Mouse (Mus musculus): ENCODE measurements around the gene Arhgef39. TPM values are rescaled to one million over a fixed set of nuclear protein-coding genes. Genes with fewer than 3 reads are reported as not detected.
"Not testable (repeated sequence)": the region's sequence is repeated elsewhere in the genome, so short reads cannot be mapped to it uniquely, and the experiment has no call there.

Gene Arhgef39
- polyA plus RNA-seq, 1 experiment from 2014 or later, result 2.4 TPM

GRCm38 (mm10) chr4:43493186-43493845 lies 6.2 kb downstream of the Arhgef39 start:
- under 1% methylated on average over 47 of the region's 47 CpGs for WGBS
- TF ChIP-seq CTCF (IDR thresholded peaks at IDR 0.05), result peak; percentile 43
- TF ChIP-seq EP300 (IDR thresholded peaks at IDR 0.05), result no peak
- H3K27ac ChIP-seq (ENCODE audit: low read length), result peak overlapping the region; percentile 70
- H3K27me3 ChIP-seq (replicated peaks; ENCODE audit: insufficient read depth, low read length), result no peaks in the 10 kb centered on the region
- peak overlapping the region; percentile 66 for H3K9ac ChIP-seq (replicated peaks; ENCODE audit: low read depth)
- no peaks in the 10 kb centered on the region for H3K4me1 ChIP-seq (ENCODE audit: insufficient read depth, low read depth, low read length)
- H3K9me3 ChIP-seq (ENCODE audit: low read length), result no peaks in the 10 kb centered on the region
- H3K4me3 ChIP-seq (ENCODE audit: low read depth, low read length), result peak overlapping the region; percentile 78
- DNase-seq (ENCODE audit: low spot score) (peak; percentile 96), ATAC-seq (peak; percentile 85)
- no peaks in the 10 kb centered on the region for H3K36me3 ChIP-seq (ENCODE audit: insufficient read depth, low read length)
- peak overlapping the region; percentile 87 for H3K4me2 ChIP-seq (replicated peaks; ENCODE audit: low read depth, low read length)

- DNase-seq (ENCODE audit: low spot score), result peak; percentile 98
- no peaks in the 10 kb centered on the region for H3K4me1 ChIP-seq (ENCODE audit: insufficient read depth, low read depth, low read length)
- TF ChIP-seq CTCF (IDR thresholded peaks at IDR 0.05) (peak; percentile 35), EP300 (IDR thresholded peaks at IDR 0.05) (peak; percentile 76)
Measured at GRCm38 (mm10) chr4:43492821-43493185, 6.7 kb downstream of the Arhgef39 start, which contains the start of gene Ccdc107. Gene Ccdc107 (plus strand): TSS chr4:43492900.

DNA sequence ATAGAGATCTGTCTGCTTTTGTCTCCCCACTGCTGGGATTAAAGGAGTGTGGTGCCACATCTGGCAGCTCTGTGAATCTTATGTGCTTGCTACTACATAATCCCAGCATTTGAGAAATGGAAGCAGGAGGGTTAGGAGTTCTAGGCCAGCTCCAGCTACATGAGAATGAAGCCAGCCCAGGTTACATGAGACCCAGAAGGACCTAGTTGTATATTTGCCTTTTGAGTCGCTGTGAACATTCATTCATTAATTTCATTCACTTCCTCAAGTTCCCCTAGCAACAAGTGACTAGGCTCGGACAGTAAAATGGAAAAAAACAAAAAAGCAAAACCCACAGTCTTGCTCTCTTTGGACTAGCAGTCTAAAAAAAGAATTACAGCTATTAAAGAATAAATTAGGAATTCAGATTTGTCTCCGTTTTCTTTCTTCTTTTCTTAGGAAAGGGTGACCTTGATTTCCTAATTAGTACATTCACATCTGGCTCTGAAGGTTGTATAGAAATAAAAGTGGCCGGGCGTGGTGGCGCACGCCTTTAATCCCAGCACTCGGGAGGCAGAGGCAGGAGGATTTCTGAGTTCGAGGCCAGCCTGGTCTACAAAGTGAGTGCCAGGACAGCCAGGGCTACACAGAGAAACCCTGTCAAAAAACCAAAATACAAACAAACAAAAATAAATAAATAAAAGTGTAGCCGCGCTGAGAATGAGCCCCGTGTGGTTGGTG lies 7.2 kb downstream of the Arhgef39 start:
- no peaks in the 10 kb centered on the region for H3K4me1 ChIP-seq (ENCODE audit: insufficient read depth, low read depth, low read length)
- ATAC-seq (no peak), DNase-seq (ENCODE audit: low spot score) (peak; percentile 68)
- no peaks in the 10 kb centered on the region for H3K36me3 ChIP-seq (ENCODE audit: insufficient read depth, low read length)
- H3K27me3 ChIP-seq (replicated peaks; ENCODE audit: insufficient read depth, low read length), result no peaks in the 10 kb centered on the region
- TF ChIP-seq EP300 (IDR thresholded peaks at IDR 0.05), result no peak
- H3K27ac ChIP-seq (ENCODE audit: low read length), result peak overlapping the region; percentile 70
- peak overlapping the region; percentile 50 for H3K4me2 ChIP-seq (replicated peaks; ENCODE audit: low read depth, low read length)
- peak overlapping the region; percentile 78 for H3K4me3 ChIP-seq (ENCODE audit: low read depth, low read length)
- peak overlapping the region; percentile 66; the same call in 1 of the 2 replicates for H3K9ac ChIP-seq (replicated peaks; ENCODE audit: low read depth)
- H3K9me3 ChIP-seq (ENCODE audit: low read length), result no peaks in the 10 kb centered on the region
- WGBS, result 40% methylated on average over 12 of the region's 12 CpGs

More at GRCm38 (mm10) chr4:43492821-43493185, 6.7 kb downstream of the Arhgef39 start, which contains the start of gene Ccdc107:
- Histone ChIP-seq H3K36me3 (ENCODE audit: insufficient read depth, low read length) (no peaks in the 10 kb centered on the region), H3K27ac (ENCODE audit: low read length) (peak within 1 kb of the TSS; percentile 70), H3K9ac (replicated peaks; ENCODE audit: low read depth) (peak within 1 kb of the TSS; percentile 66), H3K4me2 (replicated peaks; ENCODE audit: low read depth, low read length) (peak within 1 kb of the TSS; percentile 87), H3K27me3 (replicated peaks; ENCODE audit: insufficient read depth, low read length) (no peaks in the 10 kb centered on the region), H3K9me3 (ENCODE audit: low read length) (no peaks in the 10 kb centered on the region), H3K4me3 (ENCODE audit: low read depth, low read length) (peak within 1 kb of the TSS; percentile 78)
- under 1% methylated on average over 25 of the region's 25 CpGs for WGBS
- peak; percentile 97 for ATAC-seq

- Histone ChIP-seq H3K4me1 (ENCODE audit: insufficient read depth, low read depth, low read length) (no peaks in the 10 kb centered on the region), H3K4me3 (ENCODE audit: low read depth, low read length) (no peak overlapping the region), H3K36me3 (ENCODE audit: insufficient read depth, low read length) (no peaks in the 10 kb centered on the region), H3K9ac (replicated peaks; ENCODE audit: low read depth) (no peak overlapping the region), H3K9me3 (ENCODE audit: low read length) (no peaks in the 10 kb centered on the region), H3K27ac (ENCODE audit: low read length) (0 out of 2 replicates have a peak overlapping the region, but pooled peaks have one; percentile 32), H3K27me3 (replicated peaks; ENCODE audit: insufficient read depth, low read length) (no peaks in the 10 kb centered on the region), H3K4me2 (replicated peaks; ENCODE audit: low read depth, low read length) (no peak overlapping the region)
- DNase-seq (ENCODE audit: low spot score) (peak; percentile 88), ATAC-seq (peak; percentile 38)
- WGBS, result 41% methylated on average over 5 of the region's 5 CpGs
- TF ChIP-seq EP300 (IDR thresholded peaks at IDR 0.05), result peak; percentile 80
- TF ChIP-seq CTCF (IDR thresholded peaks at IDR 0.05), result no peak
Measured at GRCm38 (mm10) chr4:43490801-43491200, 8.7 kb downstream of the Arhgef39 start.

GRCm38 (mm10) chr4:43489611-43490010 lies 9.9 kb downstream of the Arhgef39 start:
- Histone ChIP-seq H3K36me3 (ENCODE audit: insufficient read depth, low read length) (no peaks in the 10 kb centered on the region), H3K27me3 (replicated peaks; ENCODE audit: insufficient read depth, low read length) (no peaks in the 10 kb centered on the region), H3K4me3 (ENCODE audit: low read depth, low read length) (no peak overlapping the region), H3K4me2 (replicated peaks; ENCODE audit: low read depth, low read length) (no peak overlapping the region), H3K4me1 (ENCODE audit: insufficient read depth, low read depth, low read length) (no peaks in the 10 kb centered on the region), H3K9me3 (ENCODE audit: low read length) (no peaks in the 10 kb centered on the region), H3K9ac (replicated peaks; ENCODE audit: low read depth) (no peak overlapping the region), H3K27ac (ENCODE audit: low read length) (no peak overlapping the region)
- TF ChIP-seq CTCF (IDR thresholded peaks at IDR 0.05) (no peak), EP300 (IDR thresholded peaks at IDR 0.05) (no peak)
- 95% methylated on average over 3 of the region's 3 CpGs for WGBS
- DNase-seq (ENCODE audit: low spot score) (no peak), ATAC-seq (no peak)

DNA sequence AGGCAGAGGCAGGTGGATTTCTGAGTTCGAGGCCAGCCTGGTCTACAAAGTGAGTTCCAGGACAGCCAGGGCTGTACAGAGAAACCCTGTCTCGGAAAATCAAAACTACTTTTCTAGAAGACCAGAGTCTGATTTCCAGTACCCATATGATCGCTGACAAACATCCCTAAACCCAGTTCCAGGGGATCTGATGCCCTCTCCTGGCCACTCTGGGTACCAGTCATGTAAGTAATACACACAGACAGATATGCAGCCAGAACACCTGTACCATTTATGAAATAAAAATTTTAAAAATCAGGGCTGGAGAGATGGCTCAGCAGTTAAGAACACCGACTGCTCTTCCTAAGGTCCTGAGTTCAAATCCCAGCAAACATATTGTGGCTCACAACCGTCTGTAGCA lies 13.8 kb downstream of the Arhgef39 start:
- H3K4me1 ChIP-seq (ENCODE audit: insufficient read depth, low read depth, low read length); H3K9me3 ChIP-seq (ENCODE audit: low read length); H3K4me2 ChIP-seq (replicated peaks; ENCODE audit: low read depth, low read length); H3K4me3 ChIP-seq (ENCODE audit: low read depth, low read length); DNase-seq (ENCODE audit: low spot score); ATAC-seq; H3K9ac ChIP-seq (replicated peaks; ENCODE audit: low read depth); H3K27me3 ChIP-seq (replicated peaks; ENCODE audit: insufficient read depth, low read length); H3K27ac ChIP-seq (ENCODE audit: low read length); H3K36me3 ChIP-seq (ENCODE audit: insufficient read depth, low read length): not testable (repeated sequence)
- WGBS, result 85% methylated on average over 5 of the region's 5 CpGs
